Mouse (Mus musculus): Measurements from ENCODE around the gene Cth.

DNA sequence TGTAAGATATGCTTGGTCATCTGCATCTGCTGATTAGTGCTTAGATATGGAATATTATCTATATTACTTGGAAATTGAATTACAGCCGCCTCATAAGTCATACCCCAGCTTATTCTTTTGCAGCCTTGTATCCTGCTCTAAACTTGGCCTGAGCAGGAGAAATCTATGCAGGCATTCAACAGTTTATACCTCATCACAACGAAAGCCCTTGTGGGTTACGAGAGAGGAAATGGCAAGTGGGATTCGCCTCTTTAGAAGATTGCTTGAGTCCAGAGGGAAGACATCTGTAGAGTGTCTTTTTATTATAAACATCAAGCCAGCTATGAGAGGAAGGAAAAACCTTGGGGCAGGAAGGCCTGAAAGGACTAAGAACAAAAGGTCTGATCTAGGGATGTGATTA, 52.0 kb downstream of the Cth start:
- TF ChIP-seq CTCF (IDR thresholded peaks at IDR 0.05; ENCODE audit: borderline replicate concordance, extremely low read depth, insufficient read depth, insufficient read length) (no peak), POLR2A (IDR thresholded peaks at IDR 0.05; ENCODE audit: borderline replicate concordance, extremely low read depth, insufficient read depth, insufficient read length, poor library complexity, severe bottlenecking) (no peak)
